Comparison of ENCODE assay signal across 22 mouse cellular contexts in the genomic region with DNA sequence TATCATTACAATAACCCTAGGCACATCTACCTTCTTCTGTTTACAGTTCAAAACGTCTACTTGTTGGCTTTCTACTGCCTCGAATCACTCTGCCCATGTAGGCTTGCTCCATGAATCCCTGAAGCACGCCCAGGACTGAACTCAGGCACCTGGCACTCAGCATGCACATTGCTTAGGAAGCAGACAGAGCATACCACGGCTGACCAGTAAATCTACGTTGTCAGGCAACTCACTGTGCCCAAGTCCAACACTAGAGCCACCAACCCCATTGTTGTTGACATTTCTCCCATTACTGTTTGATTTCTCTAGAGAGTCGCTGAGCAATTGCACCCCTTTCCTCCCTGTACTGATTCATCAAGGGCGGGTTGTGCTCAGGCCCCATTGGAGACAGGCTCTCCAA.
"Had no signal": no experiment of that assay in that cellular context is flagged by ENCODE, and none has a peak within 500 bp of the region (broad histone marks: within the 10 kb centered on the region; RNA-seq: fewer than 3 reads in every experiment).

No protein-coding gene starts in this region.

- H3K4me3 ChIP-seq: layer of hippocampus, adult 2 months; limb, embryonic 10.5 days; limb, embryonic 13.5 days; liver, embryonic 12.5 days; liver, embryonic 15.5 days; midbrain, embryonic 12.5 days; myocyte; neural tube, embryonic 13.5 days had no signal

- H3K4me1 ChIP-seq: liver, embryonic 15.5 days; midbrain, embryonic 12.5 days had no signal

- H3K27ac ChIP-seq: kidney, postnatal 0 days; layer of hippocampus, adult 2 months; limb, embryonic 10.5 days; limb, embryonic 13.5 days; liver, embryonic 12.5 days; liver, embryonic 15.5 days; midbrain, embryonic 12.5 days; neural tube, embryonic 13.5 days had no signal

- ATAC-seq: intestine, postnatal 0 days; liver, embryonic 12.5 days; midbrain, embryonic 16.5 days had no signal

- H3K4me2 ChIP-seq: limb, embryonic 13.5 days; liver, embryonic 12.5 days; liver, embryonic 15.5 days; midbrain, embryonic 12.5 days; neural tube, embryonic 13.5 days had no signal

- DNase-seq: kidney, adult 2 months; kidney, postnatal 25 days; layer of hippocampus, adult 9-11 months; liver; lung, adult 2 months; lung, postnatal 10 days; lung, postnatal 4 days; retina, postnatal 1 day; right cerebral cortex, postnatal 25 days; spleen, adult 18-20 months; thymus, postnatal 25 days had no signal

- H3K9ac ChIP-seq: limb, embryonic 13.5 days; liver, embryonic 12.5 days; liver, embryonic 15.5 days; midbrain, embryonic 12.5 days; neural tube, embryonic 13.5 days had no signal

- H3K36me3 ChIP-seq: limb, embryonic 10.5 days; limb, embryonic 13.5 days; liver, embryonic 12.5 days; liver, embryonic 15.5 days; midbrain, embryonic 12.5 days; neural tube, embryonic 13.5 days had no signal

- H3K27me3 ChIP-seq: liver, embryonic 12.5 days; liver, embryonic 15.5 days; midbrain, embryonic 12.5 days; neural tube, embryonic 13.5 days had no signal

- H3K9me3 ChIP-seq: limb, embryonic 10.5 days; liver, embryonic 12.5 days; liver, embryonic 15.5 days; midbrain, embryonic 12.5 days; neural tube, embryonic 13.5 days had no signal
